Mouse (Mus musculus) layer of hippocampus, adult 18-20 months (tissue): ENCODE data around the gene Thsd4. TPM values are rescaled to one million over a fixed set of nuclear protein-coding genes. Genes with fewer than 3 reads are reported as not detected.
"Not testable (repeated sequence)": the region's sequence is repeated elsewhere in the genome, so short reads cannot be mapped to it uniquely, and the experiment has no call there.

Source experiments
- DNase-seq, 2 experiments: peaks; one replicate each; pipeline ENCODE4 v3.0.0; 2022; ENCODE audit warnings: low spot score in 2 of 2
- total RNA-seq, 2 experiments: library from RNA; stranded (reverse); gene quantifications; 2 replicates each; pipeline ENCODE4 v1.2.3; 2021

Thsd4 gene
- total RNA-seq, 2 experiments from 2014 or later: 18.9 to 22.2 TPM

DNA sequence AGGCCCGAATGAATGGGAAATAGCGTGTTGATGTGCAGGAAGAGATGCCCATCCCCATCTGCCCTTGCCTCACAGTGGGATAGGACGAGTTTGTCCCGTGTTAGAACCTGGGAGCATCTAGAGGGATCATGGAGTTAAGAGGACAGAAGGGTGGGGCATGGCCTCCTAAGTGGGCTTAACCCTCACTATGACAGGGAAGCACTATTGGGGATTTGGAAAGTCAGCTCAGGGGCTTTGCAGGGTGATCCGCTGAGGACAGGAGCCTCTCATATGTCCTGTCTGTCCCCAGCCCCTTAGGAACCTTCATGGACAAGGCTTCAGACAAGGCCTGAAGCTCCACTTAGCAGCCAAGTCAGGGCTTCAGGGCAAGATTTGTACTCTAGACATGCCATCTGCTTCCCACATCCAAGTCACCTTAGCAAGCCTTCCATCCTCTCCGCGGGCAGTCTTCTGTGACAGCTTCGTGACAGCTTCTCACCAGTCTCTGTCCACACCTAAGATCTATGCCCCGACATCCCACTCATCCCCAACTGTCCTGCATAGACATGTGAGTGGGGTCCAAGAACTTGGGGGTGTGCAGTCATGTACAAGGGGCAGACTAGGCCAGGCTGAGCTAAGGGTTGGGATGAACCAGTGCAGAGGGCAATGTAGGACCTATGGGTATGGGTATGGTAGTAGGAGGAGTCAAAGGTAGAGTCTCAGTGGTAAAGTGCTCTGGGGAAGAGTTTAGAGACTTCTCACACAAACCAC lies 570.7 kb downstream of the Thsd4 start:
- no peak for DNase-seq

DNA sequence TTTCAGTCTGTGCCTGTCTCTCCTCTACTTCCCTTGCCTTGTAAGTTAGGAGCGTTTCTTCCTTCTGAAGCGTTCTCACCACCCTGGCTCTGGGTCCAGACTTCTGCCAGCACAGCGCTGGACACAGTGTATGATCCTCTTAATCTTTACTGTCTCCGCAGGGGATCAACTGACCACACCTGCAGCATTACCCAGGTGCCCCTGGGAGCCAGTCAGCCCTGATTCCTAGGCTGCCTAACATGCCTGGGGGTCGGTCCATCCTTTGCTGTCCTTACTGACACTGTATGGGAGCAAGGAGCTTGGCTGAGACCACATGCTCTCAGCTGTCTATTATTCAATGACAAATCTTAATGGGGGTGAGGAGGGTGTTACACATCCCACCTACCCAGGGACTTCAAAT lies 571.9 kb downstream of the Thsd4 start:
- no peak for DNase-seq

DNA sequence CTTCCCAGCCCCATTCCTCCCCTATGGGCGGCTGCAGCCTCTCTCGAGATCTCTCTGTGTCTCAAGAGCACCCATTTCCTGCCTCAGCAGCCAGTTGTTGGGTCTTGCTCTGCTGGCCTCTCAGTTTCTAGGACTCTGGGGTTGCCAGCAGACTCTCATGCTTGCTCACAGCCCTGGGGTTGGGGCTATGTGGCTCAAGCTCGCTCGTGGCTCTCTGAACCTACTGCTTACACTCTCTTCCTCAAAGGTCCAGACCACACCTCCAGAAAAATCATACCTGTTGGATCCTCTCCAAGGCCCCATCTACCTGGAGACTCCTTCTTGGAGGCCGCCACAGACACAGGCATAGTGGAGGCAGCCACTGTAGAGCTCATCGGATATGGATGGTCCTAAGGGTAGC lies 572.3 kb downstream of the Thsd4 start:
- no peak for DNase-seq

DNA sequence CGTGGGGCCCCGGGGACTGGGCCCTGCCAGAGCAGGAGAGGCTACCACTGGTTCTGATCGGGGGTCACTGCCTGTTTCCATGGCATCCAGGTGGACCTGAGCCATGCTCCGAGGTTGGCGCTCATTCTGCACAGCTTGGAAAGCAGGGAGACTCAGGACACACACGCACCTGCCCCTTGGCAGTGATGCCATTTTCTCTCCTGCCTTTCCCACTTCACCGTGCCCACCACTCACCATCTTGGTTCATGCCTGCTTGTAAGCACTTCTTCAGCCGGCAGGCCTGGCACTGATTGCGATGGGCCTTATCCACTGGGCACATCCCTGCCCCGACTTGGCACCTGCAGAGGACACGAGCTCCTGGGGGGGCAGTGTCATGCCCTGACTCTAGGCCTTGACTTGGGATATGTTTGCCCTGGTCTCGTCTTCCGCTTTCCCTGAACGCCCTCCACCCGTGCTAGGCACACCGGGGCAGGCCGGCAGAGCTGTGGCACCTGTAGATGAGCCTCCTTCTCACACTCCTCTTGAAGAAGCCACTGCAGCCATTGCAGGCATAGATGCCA lies 573.1 kb downstream of the Thsd4 start:
- no peak for DNase-seq

DNA sequence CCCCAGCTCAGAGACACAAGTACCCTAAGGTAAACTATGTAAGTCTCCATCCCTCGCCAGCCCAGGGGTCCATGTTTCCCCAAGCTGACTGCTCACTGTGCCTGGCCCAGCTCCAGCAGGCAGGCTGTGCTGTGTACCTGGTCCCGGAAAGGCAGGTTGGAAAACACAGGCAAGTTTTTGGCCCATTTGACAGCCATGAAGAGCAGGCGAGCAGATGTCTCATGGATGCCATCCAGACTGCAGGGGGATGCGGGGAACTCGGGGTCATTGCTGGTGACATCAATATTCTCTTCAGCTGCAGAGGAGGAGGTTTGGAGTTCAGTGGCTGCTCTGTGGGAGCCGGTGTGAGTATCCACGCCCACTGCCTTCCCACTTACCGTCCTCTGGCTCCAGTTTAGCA lies 573.6 kb downstream of the Thsd4 start:
- no peak for DNase-seq

DNA sequence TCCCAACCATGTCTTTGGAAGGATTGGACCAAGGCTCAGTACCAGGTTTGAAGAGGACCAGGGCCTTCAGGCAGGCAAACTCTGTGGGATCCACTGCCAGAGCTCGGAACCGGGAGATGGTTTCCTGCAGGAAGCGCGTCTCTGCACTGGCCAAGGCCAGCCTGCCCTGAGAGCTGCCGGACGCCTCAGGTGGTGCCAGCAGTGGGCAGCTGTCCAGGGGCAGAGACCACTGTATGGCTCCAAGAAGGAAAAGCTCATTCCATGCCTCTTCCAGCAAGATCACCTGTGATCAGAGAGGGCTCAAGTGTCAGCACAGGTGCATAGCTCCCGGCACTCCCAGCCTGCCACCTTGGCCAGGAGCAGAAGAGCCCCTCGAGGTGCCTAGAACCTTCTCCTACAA lies 574.6 kb downstream of the Thsd4 start:
- no peak for DNase-seq

DNA sequence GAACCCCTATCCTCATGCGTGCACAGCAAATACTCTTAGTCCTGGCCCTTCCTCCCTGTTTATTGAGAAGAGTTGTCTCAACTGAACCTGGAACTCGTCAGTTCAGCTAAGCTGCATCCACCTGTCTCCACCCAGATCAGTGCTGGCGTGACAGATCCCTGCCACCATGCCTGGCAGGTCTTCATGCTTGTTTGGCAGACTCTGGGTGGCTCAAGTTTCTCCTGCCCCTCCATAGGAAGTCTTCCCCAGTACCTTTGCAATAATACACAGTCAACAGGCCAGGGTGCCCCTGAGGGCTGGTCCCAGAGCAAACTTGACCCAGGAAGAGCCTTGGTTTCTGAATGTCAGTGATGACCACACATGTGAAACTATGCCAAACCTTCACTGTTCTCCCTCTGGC lies 576.6 kb downstream of the Thsd4 start:
- DNase-seq: no peak

DNA sequence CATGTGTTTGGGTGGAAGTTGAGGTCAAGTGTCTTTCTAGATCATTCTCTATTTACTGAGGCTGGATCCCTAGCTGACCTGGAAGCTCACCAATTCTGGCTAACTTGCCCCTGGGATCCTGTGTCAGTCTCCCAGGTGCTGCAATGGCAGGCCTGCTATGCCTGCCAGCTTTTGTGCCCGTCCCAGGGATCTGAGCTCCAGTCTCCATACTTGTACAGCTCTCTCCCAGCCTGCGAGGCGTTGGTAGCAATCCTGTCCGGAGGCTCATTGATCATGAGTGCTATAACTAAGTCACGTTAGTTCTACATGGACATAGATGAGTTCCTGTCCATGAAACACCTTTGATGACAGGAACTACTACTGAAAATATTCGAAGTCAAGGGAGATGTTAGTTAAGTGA lies 578.0 kb downstream of the Thsd4 start:
- DNase-seq: no peak

DNA sequence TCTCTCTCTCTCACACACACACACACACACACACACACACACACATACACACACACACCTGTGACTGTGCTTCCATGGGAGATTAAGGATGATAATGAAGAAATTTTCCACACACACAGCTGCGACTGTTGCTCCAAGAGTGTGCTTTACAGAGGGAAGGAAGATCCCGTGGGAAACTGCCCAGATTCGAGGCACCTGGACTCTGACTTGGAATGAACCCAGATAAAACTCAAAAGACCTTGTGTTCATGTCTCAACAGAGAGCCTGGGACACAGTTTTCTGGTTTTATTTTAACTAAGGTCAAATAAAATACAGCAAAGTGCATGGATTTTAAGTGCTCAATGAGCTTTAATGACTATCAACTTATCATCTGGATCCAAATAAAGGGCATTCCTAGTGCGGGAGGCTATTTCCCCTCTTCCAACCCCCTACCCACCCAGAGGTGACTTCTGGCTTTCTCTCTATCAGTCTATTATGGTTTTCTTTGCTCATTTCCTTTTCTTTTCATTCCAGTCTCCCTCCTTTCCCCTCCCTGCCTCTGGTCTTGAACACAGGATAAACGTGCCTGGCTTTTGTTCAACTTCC lies 579.3 kb downstream of the Thsd4 start:
- no peak for DNase-seq

DNA sequence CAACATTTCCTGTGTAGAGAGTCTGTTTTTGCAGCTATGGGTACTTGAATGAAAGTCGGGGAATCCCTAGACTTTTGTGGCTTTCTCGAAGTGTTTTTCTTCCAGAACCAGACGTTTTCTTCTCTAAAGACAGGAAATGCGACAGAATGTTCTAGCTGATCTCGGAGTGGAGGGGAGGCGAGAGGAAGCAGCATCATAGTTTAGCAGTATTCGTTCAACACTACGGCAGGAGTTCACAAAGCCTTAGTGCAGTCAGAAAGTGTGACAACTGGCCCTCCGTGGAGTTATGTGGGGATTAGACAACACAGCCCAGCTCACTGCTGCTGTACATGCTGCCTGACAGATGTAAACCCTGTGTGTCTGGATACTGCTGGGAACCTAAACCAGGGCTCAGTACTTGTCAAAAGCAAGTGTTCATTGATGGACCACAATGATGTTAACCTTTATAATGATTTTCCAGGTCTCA lies 579.9 kb downstream of the Thsd4 start:
- DNase-seq: no peak

DNA sequence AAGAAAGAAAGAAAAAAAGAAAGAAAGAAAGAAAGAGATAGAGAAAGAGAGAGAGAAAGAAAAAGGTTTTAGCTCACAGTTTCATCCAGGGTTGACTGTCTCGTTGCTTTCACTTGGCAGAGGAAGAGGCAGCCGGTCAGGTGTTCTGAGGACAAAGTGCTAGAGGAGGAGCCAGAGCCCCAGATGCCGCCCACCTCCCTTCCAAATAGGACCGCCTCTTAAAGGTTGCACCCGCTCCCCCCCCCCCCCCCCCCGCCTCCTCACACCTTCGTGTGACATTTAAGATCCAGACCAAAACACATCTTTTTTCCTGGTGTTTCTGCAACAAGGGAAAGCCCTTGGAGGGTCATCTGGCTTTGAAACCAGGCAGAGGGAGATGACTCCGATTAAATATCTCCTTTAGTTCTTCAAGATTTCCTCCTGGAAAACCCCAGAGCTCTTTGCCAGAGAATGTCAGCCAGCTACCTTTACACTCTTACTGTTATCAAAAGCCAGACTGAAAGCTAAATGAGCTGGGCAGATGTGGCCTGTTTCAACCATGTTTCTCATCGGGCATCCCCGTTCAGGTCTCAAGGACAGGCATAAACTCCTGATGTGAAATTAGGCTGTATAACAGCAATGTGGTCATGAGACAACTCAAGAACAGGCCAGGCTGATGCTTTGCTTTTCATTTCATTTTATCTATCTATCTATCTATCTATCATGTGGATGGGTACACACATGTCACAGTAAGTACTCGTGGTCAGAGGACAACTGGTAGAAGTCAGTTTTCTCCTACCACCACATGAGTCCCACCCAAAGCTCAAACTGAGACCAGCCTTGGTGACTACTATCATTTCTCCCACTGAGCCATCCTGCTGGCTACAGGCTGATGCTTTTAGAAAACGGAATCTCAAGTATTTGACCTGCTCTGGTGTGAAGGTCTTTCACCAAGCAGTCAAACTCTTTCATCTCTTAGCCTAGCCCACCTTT lies 580.6 kb downstream of the Thsd4 start:
- no peak for DNase-seq

DNA sequence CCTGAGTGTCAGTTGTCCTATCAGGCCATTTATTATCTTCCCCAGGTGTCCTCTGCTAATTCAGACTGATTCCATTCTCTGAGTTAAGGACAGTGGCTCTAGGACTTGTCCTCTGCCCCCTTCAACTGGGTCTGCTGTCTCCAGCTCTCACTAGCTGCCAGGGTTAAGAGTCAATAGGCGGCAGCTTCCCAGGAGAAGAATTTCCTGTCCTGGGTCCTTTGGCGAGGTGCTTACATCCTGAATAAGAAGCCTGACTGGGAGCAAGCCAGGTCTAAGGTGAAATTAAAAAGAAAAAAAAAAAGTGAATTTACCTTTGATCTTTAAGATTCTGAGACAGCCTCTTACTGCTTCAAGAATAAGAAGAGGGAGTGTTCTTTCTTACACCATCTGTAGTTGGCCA lies 582.2 kb downstream of the Thsd4 start:
- no peak for DNase-seq

DNA sequence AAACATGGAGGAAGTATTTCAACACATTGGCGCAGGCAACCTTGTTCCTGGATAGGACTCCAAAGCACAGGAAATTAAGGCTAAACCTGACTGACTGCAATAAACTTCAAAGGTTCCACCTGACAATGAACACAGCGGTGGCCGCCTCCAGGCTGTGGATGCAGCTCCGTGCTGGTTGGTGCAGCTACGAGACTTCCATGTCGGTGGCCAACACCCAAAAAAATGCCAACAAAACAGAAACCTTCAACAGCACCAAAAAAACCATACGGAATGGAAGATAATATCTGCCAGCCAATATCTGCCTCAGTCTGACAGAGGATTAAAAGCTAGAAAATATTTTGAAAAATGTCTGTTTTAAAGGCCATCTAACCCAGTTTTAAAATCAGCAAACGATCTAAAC lies 583.3 kb downstream of the Thsd4 start:
- DNase-seq: no peak

DNA sequence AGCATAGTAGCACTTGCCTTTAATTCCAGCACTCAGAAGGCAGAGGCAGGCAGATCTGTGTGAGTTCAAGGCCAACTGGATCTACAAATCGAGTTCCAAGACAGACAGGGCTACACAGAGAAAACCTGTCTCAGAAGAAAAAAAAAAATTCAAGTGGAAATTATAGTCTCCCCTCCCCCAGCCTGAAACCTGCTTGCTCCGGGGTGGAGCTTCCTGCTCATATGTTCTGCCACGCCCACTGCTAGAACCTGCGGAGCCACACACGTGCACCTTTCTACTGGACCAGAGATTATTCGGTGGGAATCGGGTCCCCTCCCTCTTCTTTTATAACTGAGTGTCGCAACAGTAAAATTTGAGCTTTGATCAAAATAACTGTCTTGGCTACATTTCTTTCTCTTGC lies 586.0 kb downstream of the Thsd4 start:
- DNase-seq: not testable (repeated sequence)

DNA sequence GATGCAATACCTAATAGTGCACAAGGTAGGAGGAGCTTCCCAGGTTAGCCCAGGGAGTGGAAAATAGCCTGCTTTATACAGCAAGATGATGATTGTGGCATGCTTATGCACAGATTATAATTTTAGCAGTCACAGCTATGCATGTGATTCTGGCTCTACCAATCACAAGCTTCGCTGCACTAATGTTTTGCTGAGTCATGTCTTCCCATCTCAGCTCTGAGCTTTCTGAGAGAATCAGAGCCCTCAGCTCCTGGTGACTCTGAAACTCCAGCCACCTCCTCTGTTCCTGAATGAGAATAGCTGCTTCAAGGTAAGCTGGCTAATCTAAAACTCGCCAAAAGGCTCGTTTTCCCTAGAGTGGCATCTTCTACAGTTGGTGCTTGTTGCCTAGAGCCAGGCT lies 591.6 kb downstream of the Thsd4 start:
- DNase-seq: no peak

Other genes starting within 250 kb of the Thsd4 start
- gene Lrrc49, start 166.1 kb upstream of the Thsd4 start, total RNA-seq: 10 to 100 TPM; 59.4 to 61.0 TPM
- gene Larp6, start 190.9 kb upstream of the Thsd4 start, total RNA-seq: 10 to 100 TPM; 37.3 to 43.1 TPM